Mouse (Mus musculus) forebrain, embryonic 12.5 days (tissue): ENCODE results near the gene Dna2. TPM values are rescaled to one million over a fixed set of nuclear protein-coding genes. Genes with fewer than 3 reads are reported as not detected.
A peak's percentile ranks its signal among the peaks of the same experiment; 100 is the strongest.

Source experiments
- ATAC-seq: fragments of 200-750 bp; cut with Nextera tagmentation; 2 replicates; pipeline ENCODE4 v1.8.0; 2017; ENCODE audit warnings: moderate TSS enrichment; ENCODE audit not compliant: low FRiP score
- H3K27ac ChIP-seq: fragments of 300-500 bp; sonication (generic); 2 replicates; pipeline ENCODE4 v1.5.1; 2016; ENCODE audit warnings: mild to moderate bottlenecking
- H3K27me3 ChIP-seq: fragments of 300-500 bp; sonication (generic); 2 replicates; pipeline ENCODE4 v1.6.1; 2016; ENCODE audit warnings: mild to moderate bottlenecking
- H3K36me3 ChIP-seq: fragments of 300-500 bp; sonication (generic); replicated peaks from 2 replicates; pipeline ENCODE4 v1.6.1; 2016; ENCODE audit warnings: mild to moderate bottlenecking
- H3K4me1 ChIP-seq: fragments of 300-500 bp; sonication (generic); 2 replicates; pipeline ENCODE4 v1.6.1; 2016
- H3K4me2 ChIP-seq: fragments of 300-500 bp; sonication (generic); 2 replicates; pipeline ENCODE4 v1.6.1; 2016; ENCODE audit warnings: mild to moderate bottlenecking, moderate library complexity
- H3K4me3 ChIP-seq: fragments of 300-500 bp; sonication (generic); replicated peaks from 2 replicates; pipeline ENCODE4 v1.5.1; 2016; ENCODE audit warnings: mild to moderate bottlenecking
- H3K9ac ChIP-seq: fragments of 300-500 bp; sonication (generic); 2 replicates; pipeline ENCODE4 v1.6.1; 2016; ENCODE audit warnings: mild to moderate bottlenecking
- H3K9me3 ChIP-seq: fragments of 300-500 bp; sonication (generic); 2 replicates; pipeline ENCODE4 v1.6.1; 2016
- WGBS: fragments of 180-500 bp; shearing (Covaris S2); methylation state at CpG from one replicate; pipeline ENCODE4 v1.1.7; 2016; 5-methylcytosine and 5-hydroxymethylcytosine counted together
- polyA plus RNA-seq: library from polyadenylated mRNA; unstranded; fragments of >200 nt; fragmentation: Nextera tagmentation; extraction: Ambion mirVana; gene quantifications from 2 replicates; pipeline ENCODE4 v1.2.1, GENCODE M21; 2016

Gene Dna2
- polyA plus RNA-seq, 1 experiment from 2014 or later, result 24.1 TPM

- H3K4me1 ChIP-seq, result peaks cover 12% of the 10 kb centered on the region
- H3K27me3 ChIP-seq, result no peaks in the 10 kb centered on the region
- H3K27ac ChIP-seq, result no peak overlapping the region
- no peak for ATAC-seq
- peaks cover 12% of the 10 kb centered on the region for H3K36me3 ChIP-seq
- H3K9me3 ChIP-seq, result no peaks in the 10 kb centered on the region
- no peak overlapping the region for H3K9ac ChIP-seq
- no peak overlapping the region for H3K4me2 ChIP-seq
- WGBS, result 84% methylated on average over 4 of the region's 4 CpGs
- H3K4me3 ChIP-seq, result no peak overlapping the region
Measured at GRCm38 (mm10) chr10:62924096-62924635, 22.7 kb upstream of the Dna2 start.

- no peak overlapping the region for H3K4me2 ChIP-seq
- WGBS, result 91% methylated on average over 1 of the region's 1 CpGs
- ATAC-seq, result no peak
- no peaks in the 10 kb centered on the region for H3K27me3 ChIP-seq
- H3K4me3 ChIP-seq, result no peak overlapping the region
- no peaks in the 10 kb centered on the region for H3K4me1 ChIP-seq
- H3K9me3 ChIP-seq, result no peaks in the 10 kb centered on the region
- H3K36me3 ChIP-seq, result peaks cover 53% of the 10 kb centered on the region
- no peak overlapping the region for H3K9ac ChIP-seq
- no peak overlapping the region for H3K27ac ChIP-seq
Measured at GRCm38 (mm10) chr10:62932381-62932780, 14.4 kb upstream of the Dna2 start.

- 88% methylated on average over 10 of the region's 10 CpGs for WGBS
- Histone ChIP-seq H3K36me3 (peaks cover 40% of the 10 kb centered on the region), H3K4me1 (peaks cover 4% of the 10 kb centered on the region; the same call in 1 of the 2 replicates)
Measured at GRCm38 (mm10) chr10:62944975-62945580, 1.7 kb upstream of the Dna2 start.

GRCm38 (mm10) chr10:62948551-62948950 is 1.7 kb downstream of the Dna2 start:
- Histone ChIP-seq H3K4me3 (no peak overlapping the region), H3K9me3 (no peaks in the 10 kb centered on the region), H3K9ac (no peak overlapping the region), H3K27ac (no peak overlapping the region), H3K36me3 (peaks cover 47% of the 10 kb centered on the region), H3K4me2 (no peak overlapping the region), H3K27me3 (no peaks in the 10 kb centered on the region), H3K4me1 (peaks cover 4% of the 10 kb centered on the region; the same call in 1 of the 2 replicates)
- WGBS, result 98% methylated on average over 7 of the region's 7 CpGs
- ATAC-seq, result no peak

More at GRCm38 (mm10) chr10:62944975-62945580, 1.7 kb upstream of the Dna2 start:
- ATAC-seq, result no peak
- no peak overlapping the region for H3K4me3 ChIP-seq
- no peak overlapping the region for H3K4me2 ChIP-seq
- no peak overlapping the region for H3K9ac ChIP-seq
- H3K27ac ChIP-seq, result no peak overlapping the region
- no peaks in the 10 kb centered on the region for H3K9me3 ChIP-seq
- no peaks in the 10 kb centered on the region for H3K27me3 ChIP-seq

GRCm38 (mm10) chr10:62963956-62964355 is 17.1 kb downstream of the Dna2 start:
- H3K9me3 ChIP-seq, result no peaks in the 10 kb centered on the region
- H3K27me3 ChIP-seq, result no peaks in the 10 kb centered on the region
- ATAC-seq, result no peak
- H3K4me1 ChIP-seq, result no peaks in the 10 kb centered on the region
- no peak overlapping the region for H3K4me2 ChIP-seq
- H3K27ac ChIP-seq, result no peak overlapping the region
- 96% methylated on average over 7 of the region's 7 CpGs for WGBS
- H3K4me3 ChIP-seq, result no peak overlapping the region
- H3K36me3 ChIP-seq, result peaks cover 89% of the 10 kb centered on the region
- H3K9ac ChIP-seq, result no peak overlapping the region

- Histone ChIP-seq H3K9me3 (no peaks in the 10 kb centered on the region), H3K36me3 (peaks cover 88% of the 10 kb centered on the region), H3K9ac (no peak overlapping the region), H3K4me1 (no peaks in the 10 kb centered on the region), H3K27me3 (no peaks in the 10 kb centered on the region), H3K4me2 (no peak overlapping the region), H3K4me3 (no peak overlapping the region), H3K27ac (no peak overlapping the region)
- ATAC-seq, result no peak
- 95% methylated on average over 11 of the region's 11 CpGs for WGBS
Measured at GRCm38 (mm10) chr10:62965796-62966195, 19.0 kb downstream of the Dna2 start.

GRCm38 (mm10) chr10:62966291-62966690 is 19.5 kb downstream of the Dna2 start:
- Histone ChIP-seq H3K27ac (no peak overlapping the region), H3K9me3 (no peaks in the 10 kb centered on the region), H3K4me2 (no peak overlapping the region), H3K4me1 (no peaks in the 10 kb centered on the region), H3K9ac (no peak overlapping the region), H3K27me3 (no peaks in the 10 kb centered on the region), H3K36me3 (peaks cover 86% of the 10 kb centered on the region), H3K4me3 (no peak overlapping the region)
- no peak for ATAC-seq
- 94% methylated on average over 15 of the region's 15 CpGs for WGBS

- H3K4me3 ChIP-seq, result no peak overlapping the region
- H3K4me2 ChIP-seq, result no peak overlapping the region
- H3K9ac ChIP-seq, result no peak overlapping the region
- WGBS, result 77% methylated on average over 16 of the region's 16 CpGs
- no peak overlapping the region for H3K27ac ChIP-seq
- peaks cover 56% of the 10 kb centered on the region for H3K36me3 ChIP-seq
- no peak for ATAC-seq
- H3K9me3 ChIP-seq, result no peaks in the 10 kb centered on the region
- no peaks in the 10 kb centered on the region for H3K4me1 ChIP-seq
- H3K27me3 ChIP-seq, result no peaks in the 10 kb centered on the region
Measured at GRCm38 (mm10) chr10:62971821-62972220, 25.0 kb downstream of the Dna2 start.

GRCm38 (mm10) chr10:62979667-62980038 is 32.8 kb downstream of the Dna2 start:
- WGBS, result 14% methylated on average over 10 of the region's 10 CpGs
- H3K9ac ChIP-seq, result peak overlapping the region; percentile 94; the same call in 1 of the 2 replicates
- peak overlapping the region; percentile 95 for H3K4me3 ChIP-seq
- H3K4me2 ChIP-seq, result peak overlapping the region; percentile 62
- no peak overlapping the region; the same call in 1 of the 2 replicates for H3K27ac ChIP-seq
- no peaks in the 10 kb centered on the region for H3K27me3 ChIP-seq
- H3K4me1 ChIP-seq, result peaks cover 11% of the 10 kb centered on the region
- ATAC-seq, result peak; percentile 18; the same call in 1 of the 2 replicates
- H3K9me3 ChIP-seq, result no peaks in the 10 kb centered on the region
- peaks cover 21% of the 10 kb centered on the region for H3K36me3 ChIP-seq

GRCm38 (mm10) chr10:62980039-62980954 is 33.5 kb downstream of the Dna2 start, which contains the start of gene Rufy2:
TSS of gene Rufy2 (plus strand) at chr10:62980223.
- Histone ChIP-seq H3K4me1 (peaks cover 11% of the 10 kb centered on the region), H3K27ac (peak within 1 kb of the TSS; percentile 85), H3K9me3 (no peaks in the 10 kb centered on the region), H3K4me3 (peak within 1 kb of the TSS; percentile 95), H3K9ac (peak within 1 kb of the TSS; percentile 94), H3K27me3 (no peaks in the 10 kb centered on the region), H3K36me3 (peaks cover 28% of the 10 kb centered on the region), H3K4me2 (peak within 1 kb of the TSS; percentile 62)
- under 1% methylated on average over 62 of the region's 77 CpGs for WGBS
- peak; percentile 95 for ATAC-seq

- H3K9me3 ChIP-seq, result no peaks in the 10 kb centered on the region
- ATAC-seq, result no peak
- no peak overlapping the region for H3K4me2 ChIP-seq
- H3K9ac ChIP-seq, result no peak overlapping the region
- no peaks in the 10 kb centered on the region for H3K27me3 ChIP-seq
- H3K36me3 ChIP-seq, result peaks cover 54% of the 10 kb centered on the region
- no peak overlapping the region for H3K27ac ChIP-seq
- H3K4me3 ChIP-seq, result no peak overlapping the region
- WGBS, result 90% methylated on average over 11 of the region's 11 CpGs
- peaks cover 11% of the 10 kb centered on the region for H3K4me1 ChIP-seq
Measured at GRCm38 (mm10) chr10:62984072-62984471, 37.2 kb downstream of the Dna2 start.

- no peak for ATAC-seq
- no peaks in the 10 kb centered on the region for H3K27me3 ChIP-seq
- H3K9ac ChIP-seq, result no peak overlapping the region
- H3K4me1 ChIP-seq, result peaks cover 11% of the 10 kb centered on the region
- H3K4me3 ChIP-seq, result no peak overlapping the region
- H3K27ac ChIP-seq, result no peak overlapping the region
- peaks cover 58% of the 10 kb centered on the region for H3K36me3 ChIP-seq
- no peak overlapping the region for H3K4me2 ChIP-seq
- no peaks in the 10 kb centered on the region for H3K9me3 ChIP-seq
- 94% methylated on average over 6 of the region's 6 CpGs for WGBS
Measured at GRCm38 (mm10) chr10:62984495-62984894, 37.7 kb downstream of the Dna2 start.
